Mouse (Mus musculus) gastrocnemius, adult 2 months (tissue): Measurements from ENCODE around the gene Rdh8. TPM values are rescaled to one million over a fixed set of nuclear protein-coding genes. Genes with fewer than 3 reads are reported as not detected.

Experiments
- DNase-seq: peaks from one replicate; pipeline ENCODE4 v3.0.0; 2022
- H3K27ac ChIP-seq: fragments of 200-600 bp; 2 replicates; pipeline ENCODE4 v1.8.1; 2022; ENCODE audit warnings: mild to moderate bottlenecking
- H3K4me3 ChIP-seq: fragments of 200-600 bp; 2 replicates; pipeline ENCODE4 v1.8.1; 2022; ENCODE audit warnings: mild to moderate bottlenecking, moderate library complexity
- CTCF ChIP-seq: fragments of 200-600 bp; IDR thresholded peaks from 2 replicates; pipeline ENCODE4 v1.8.1; 2022; ENCODE audit warnings: antibody characterized with exemption, mild to moderate bottlenecking, moderate library complexity
- intact Hi-C: fragments of 180-260 bp; cut with DNase I; formaldehyde crosslinking; loops from one replicate; pipeline ENCODE4 v1.15.1; 2025
- long read RNA-seq, 2 experiments: library from polyadenylated mRNA; stranded (forward); transcript quantifications; one replicate each; pipeline ENCODE4 v2.0.0; 2021
- total RNA-seq, 2 experiments: library from RNA; stranded (reverse); gene quantifications; 2 replicates each; pipeline ENCODE4 v1.2.3; 2021

Rdh8 gene
- under 1 TPM in 1 of 2 experiments, not detected in 1; 0.56 TPM for total RNA-seq
- long read RNA-seq, experiment 1 = 0 reads
- long read RNA-seq, experiment 2 = 0 reads

DNA sequence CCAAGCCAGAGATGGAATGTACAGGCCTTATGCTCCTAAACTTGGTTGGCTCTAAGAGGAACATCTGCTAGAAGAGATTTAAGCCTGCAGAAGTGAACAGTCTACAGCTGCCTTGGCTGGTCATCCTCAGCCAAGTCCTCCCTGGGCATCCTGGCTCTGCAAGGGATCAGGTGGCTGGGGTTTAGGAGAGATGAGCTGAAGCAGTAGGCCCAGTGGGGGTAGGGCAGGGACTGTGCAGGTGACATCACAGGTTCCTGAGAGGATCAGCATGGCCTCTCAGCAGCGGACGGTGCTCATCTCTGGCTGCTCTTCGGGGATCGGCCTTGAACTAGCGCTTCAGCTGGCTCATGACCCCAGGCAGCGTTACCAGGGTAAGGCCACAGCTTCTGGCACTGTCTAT is at the start of gene Rdh8:
Rdh8 (plus strand) TSS at position 268 of the 400 bp plus-strand sequence.
- intact Hi-C loops = no loop called here
- no peak for TF ChIP-seq CTCF

GRCm38 (mm10) chr9:20781286-20781685 is 37.0 kb upstream of the Rdh8 start:
- no peak for DNase-seq
- H3K27ac ChIP-seq = no peak overlapping the region
- H3K4me3 ChIP-seq = no peak overlapping the region
- intact Hi-C loops = no loop called here
- no peak for TF ChIP-seq CTCF

More for the DNA sequence above, at the start of gene Rdh8:
- Histone ChIP-seq H3K4me3 (no peak within 1 kb of the TSS), H3K27ac (no peak within 1 kb of the TSS)
- peak; percentile 60 for DNase-seq

GRCm38 (mm10) chr9:20785055-20785454 is 33.2 kb upstream of the Rdh8 start:
- Histone ChIP-seq H3K4me3 (no peak overlapping the region), H3K27ac (no peak overlapping the region)
- no peak for DNase-seq
- intact Hi-C loops = no loop called here
- no peak for TF ChIP-seq CTCF

DNA sequence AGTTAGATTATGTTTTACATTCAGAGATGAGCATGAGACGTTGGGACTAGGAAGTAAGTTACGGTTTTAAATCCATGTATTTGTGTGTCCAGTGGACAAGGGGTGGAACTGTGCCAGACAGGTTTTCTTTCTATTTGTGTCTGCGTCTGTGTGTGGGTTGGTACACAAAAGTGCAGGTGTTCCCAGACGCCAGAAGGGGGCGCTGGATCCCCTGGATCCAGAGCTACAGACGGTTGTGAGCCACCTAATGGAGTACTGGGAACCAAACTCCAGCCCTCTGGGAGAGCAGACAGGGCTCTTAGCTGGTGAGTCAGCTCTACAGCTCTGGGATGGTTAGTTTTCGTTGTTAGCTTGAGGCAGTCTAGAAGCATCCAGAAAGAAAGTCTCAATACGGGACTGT is 30.3 kb upstream of the Rdh8 start:
- Histone ChIP-seq H3K4me3 (no peak overlapping the region), H3K27ac (no peak overlapping the region)
- no peak for DNase-seq
- TF ChIP-seq CTCF = peak; percentile 14; the same call in 1 of the 2 replicates
- intact Hi-C loops = no loop called here

DNA sequence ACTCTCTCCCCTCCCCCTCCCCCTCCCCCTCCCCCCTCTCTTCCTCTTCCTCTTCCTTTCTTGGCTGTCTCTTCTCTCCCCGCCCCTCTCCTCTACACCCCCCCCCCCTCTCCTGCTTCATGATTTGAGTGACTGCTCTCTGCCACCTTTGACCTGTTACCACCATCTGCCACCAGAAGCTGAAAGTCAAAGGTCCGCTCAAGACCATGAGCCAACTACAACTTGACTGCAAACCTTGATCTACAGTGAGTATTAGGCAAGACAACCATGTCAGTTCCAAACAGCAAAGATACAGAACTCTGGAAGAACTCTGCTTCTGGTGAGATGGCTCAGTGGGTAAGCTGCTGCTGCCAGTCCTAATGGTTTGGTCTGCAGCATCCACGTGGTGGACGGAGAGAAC is 28.7 kb upstream of the Rdh8 start:
- intact Hi-C loops = no loop called here
- Histone ChIP-seq H3K4me3 (no peak overlapping the region), H3K27ac (no peak overlapping the region)
- DNase-seq = no peak
- no peak for TF ChIP-seq CTCF

DNA sequence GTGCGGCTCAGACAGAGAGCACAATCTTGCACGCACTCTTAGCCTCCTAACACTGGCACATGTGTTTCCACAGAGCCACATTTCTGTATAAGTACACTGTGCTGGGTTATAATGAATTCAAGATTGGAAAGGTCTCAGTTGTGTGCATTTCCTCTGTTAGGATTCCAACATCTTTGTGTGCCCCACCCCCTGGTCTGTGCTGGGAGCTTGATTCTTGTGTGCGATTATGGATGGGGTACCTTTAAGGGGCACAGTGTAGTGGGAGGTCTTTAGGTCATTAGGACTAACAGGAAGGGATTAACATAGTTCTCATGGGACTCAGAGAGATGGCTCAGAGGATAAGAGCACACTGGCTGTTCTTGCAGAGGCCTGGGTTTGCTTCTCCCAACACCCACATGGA is 28.0 kb upstream of the Rdh8 start:
- H3K4me3 ChIP-seq = no peak overlapping the region
- H3K27ac ChIP-seq = no peak overlapping the region
- intact Hi-C loops = no loop called here
- no peak for TF ChIP-seq CTCF
- DNase-seq = no peak

DNA sequence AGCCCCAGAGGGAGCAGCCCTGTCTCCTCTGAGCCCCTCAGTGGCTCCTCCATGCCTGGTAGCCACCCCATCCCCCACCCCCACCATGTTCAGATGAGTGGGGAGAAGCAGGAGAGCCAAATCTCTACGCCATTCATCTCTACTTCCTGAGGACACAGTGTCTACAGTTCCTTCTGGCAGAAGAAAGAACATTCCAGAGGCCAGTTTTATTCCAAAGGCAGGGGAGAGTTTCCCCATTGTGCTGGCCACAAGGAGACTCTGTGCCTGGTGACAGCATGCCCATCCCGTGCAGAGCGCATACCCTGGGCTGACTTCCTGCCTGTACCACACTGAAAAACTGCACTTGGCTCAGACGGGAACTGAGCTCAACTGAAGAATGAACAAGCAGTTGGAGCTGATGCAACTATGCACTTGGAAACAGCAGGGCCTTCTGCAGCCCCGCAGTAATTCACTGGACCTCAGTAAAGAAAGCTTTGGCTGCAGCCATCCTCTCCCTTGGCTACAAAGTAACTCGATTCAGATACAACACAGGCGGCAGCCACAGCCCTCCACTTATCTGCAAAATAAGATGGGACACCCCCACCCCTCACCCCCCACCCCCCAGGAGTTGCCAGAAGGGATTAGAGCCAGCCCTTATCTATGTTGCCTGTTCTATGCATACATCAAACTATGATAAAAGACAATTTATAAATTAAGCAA is 24.0 kb upstream of the Rdh8 start:
- no peak for TF ChIP-seq CTCF
- H3K27ac ChIP-seq = peak overlapping the region; percentile 71
- intact Hi-C loops = no loop called here

GRCm38 (mm10) chr9:20804266-20805158 is 13.8 kb upstream of the Rdh8 start:
- peak overlapping the region; percentile 80 for H3K27ac ChIP-seq
- H3K4me3 ChIP-seq = peak overlapping the region; percentile 35
- TF ChIP-seq CTCF = peak; percentile 94
- intact Hi-C loops = loop anchor here (2.0 kb wide), 1 partner anchor 64 kb away; no protein-coding TSS in a partner anchor
- peak; percentile 75 for DNase-seq

More for the DNA sequence above, 24.0 kb upstream of the Rdh8 start:
- no peak overlapping the region for H3K4me3 ChIP-seq
- DNase-seq = peak; percentile 60

- H3K4me3 ChIP-seq = no peak overlapping the region; the same call in 1 of the 2 replicates
- DNase-seq = peak; percentile 91
- intact Hi-C loops = loop anchor here (2.0 kb wide), 1 partner anchor 64 kb away; no protein-coding TSS in a partner anchor
- no peak for TF ChIP-seq CTCF
- H3K27ac ChIP-seq = peak overlapping the region; percentile 80
Observed at GRCm38 (mm10) chr9:20805159-20805495, 13.2 kb upstream of the Rdh8 start.

DNA sequence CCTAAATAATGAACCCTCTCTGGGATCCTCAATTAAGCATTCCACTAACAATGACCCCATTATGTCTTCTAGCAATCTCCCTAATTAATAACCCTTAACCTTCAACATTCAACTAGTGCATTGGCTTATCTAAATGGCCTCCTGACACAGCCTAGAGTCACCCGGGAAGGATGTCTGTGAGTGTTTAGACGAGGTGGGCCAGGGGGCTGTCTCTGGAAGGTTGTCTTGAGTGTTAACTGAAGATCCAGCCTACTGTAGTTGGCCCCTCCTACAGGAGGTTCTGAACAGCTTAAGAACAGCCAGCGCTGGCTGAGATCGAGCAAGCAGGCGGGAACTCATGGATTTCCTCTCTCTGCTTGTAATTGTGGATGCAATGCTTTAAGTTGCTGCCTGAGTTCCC is 12.6 kb upstream of the Rdh8 start:
- no peak overlapping the region for H3K4me3 ChIP-seq
- no peak for TF ChIP-seq CTCF
- no peak for DNase-seq
- peak overlapping the region; percentile 80 for H3K27ac ChIP-seq
- intact Hi-C loops = loop anchor here (2.0 kb wide), 1 partner anchor 65 kb away; no protein-coding TSS in a partner anchor

- Histone ChIP-seq H3K4me3 (peak overlapping the region; percentile 45), H3K27ac (peak overlapping the region; percentile 69)
- no peak for TF ChIP-seq CTCF
- intact Hi-C loops = no loop called here
- peak; percentile 76 for DNase-seq
Observed at GRCm38 (mm10) chr9:20810271-20810670, 8.0 kb upstream of the Rdh8 start.

- peak overlapping the region; percentile 69 for H3K27ac ChIP-seq
- TF ChIP-seq CTCF = no peak
- intact Hi-C loops = no loop called here
- H3K4me3 ChIP-seq = peak overlapping the region; percentile 76; the same call in 1 of the 2 replicates
- DNase-seq = peak; percentile 59
Observed at GRCm38 (mm10) chr9:20810773-20811172, 7.5 kb upstream of the Rdh8 start.
